Mouse (Mus musculus) C2C12 (cell line): Measurements from ENCODE around the gene Car14. TPM values are rescaled to one million over a fixed set of nuclear protein-coding genes. Genes with fewer than 3 reads are reported as not detected.

ENCODE experiments used
- H3K27me3 ChIP-seq: one replicate; pipeline ENCODE4 v1.6.1; 2011; ENCODE audit not compliant: control insufficient read depth, insufficient read depth, insufficient read length
- H3K36me3 ChIP-seq: one replicate; pipeline ENCODE4 v1.6.1; 2011; ENCODE audit not compliant: control insufficient read depth, insufficient read depth
- H3K4me3 ChIP-seq: one replicate; pipeline ENCODE4 v1.5.1; 2011; ENCODE audit warnings: mild to moderate bottlenecking, control low read depth; ENCODE audit not compliant: poor library complexity, insufficient read depth, severe bottlenecking
- H3K79me2 ChIP-seq: one replicate; pipeline ENCODE4 v1.6.1; 2011; ENCODE audit not compliant: control insufficient read depth, insufficient read depth
- H3K79me3 ChIP-seq: one replicate; pipeline ENCODE4 v1.6.1; 2011; ENCODE audit warnings: low read depth, control low read depth
- H3ac ChIP-seq: one replicate; pipeline ENCODE3; 2011; ENCODE audit warnings: low read depth; ENCODE audit not compliant: control insufficient read depth, insufficient read length
- FOSL1 ChIP-seq: IDR thresholded peaks from one replicate; pipeline ENCODE4 v1.8.0; 2011; ENCODE audit warnings: mild to moderate bottlenecking, low read length; ENCODE audit not compliant: poor library complexity, insufficient read depth, severe bottlenecking
- polyA plus RNA-seq: library from polyadenylated mRNA; unstranded; fragments of >200 nt; fragmentation: generic; extraction: Trizol; gene quantifications from one replicate; pipeline ENCODE4 v1.2.1, GENCODE M21; 2012; ENCODE audit warnings: missing spikeins

Gene Car14
- polyA plus RNA-seq, 1 experiment, result not detected

DNA sequence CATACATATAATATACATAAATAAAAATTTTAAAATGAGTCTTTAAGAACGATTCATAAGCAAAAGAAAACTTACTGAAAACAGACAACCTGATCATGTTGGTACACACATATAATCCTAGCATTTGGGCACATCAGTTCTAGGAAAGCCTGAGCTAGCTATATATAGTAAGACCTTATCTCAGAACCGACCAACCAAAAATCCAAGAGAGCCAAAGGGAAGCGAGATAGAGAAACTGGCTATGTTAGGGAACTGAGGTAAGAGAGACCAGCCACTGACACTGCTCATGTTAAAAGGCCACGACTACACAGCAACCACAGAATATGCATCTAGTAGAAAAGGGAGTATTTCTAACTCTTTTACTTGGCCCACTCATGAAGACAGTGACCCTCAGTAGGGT, 53.9 kb downstream of the Car14 start:
- Histone ChIP-seq H3K36me3 (peaks cover 81% of the 10 kb centered on the region), H3K79me2 (peaks cover 28% of the 10 kb centered on the region), H3ac (no peak overlapping the region), H3K4me3 (no peak overlapping the region), H3K27me3 (no peaks in the 10 kb centered on the region), H3K79me3 (peaks cover 27% of the 10 kb centered on the region)
- TF ChIP-seq FOSL1, result no peak

Other genes starting within 250 kb of the Car14 start
- 46.4 TPM for gene Mcl1, start 245.9 kb downstream of the Car14 start, polyA plus RNA-seq
- gene Adamtsl4, start 216.8 kb downstream of the Car14 start, polyA plus RNA-seq, result 3.1 TPM
- 189 TPM for gene Ecm1, start 165.1 kb downstream of the Car14 start, polyA plus RNA-seq
- 32.8 TPM for gene Tars2, start 144.5 kb downstream of the Car14 start, polyA plus RNA-seq
- gene Rprd2, start 85.8 kb downstream of the Car14 start, polyA plus RNA-seq, result 7.7 TPM
- 26.7 TPM for gene Prpf3, start 48.8 kb downstream of the Car14 start, polyA plus RNA-seq
- gene Mrps21, start 33.2 kb downstream of the Car14 start, polyA plus RNA-seq, result 441 TPM
- gene Ciart, start 22.4 kb downstream of the Car14 start, polyA plus RNA-seq, result 4.4 TPM
- 8.7 TPM for gene BC028528, start 12.7 kb downstream of the Car14 start, polyA plus RNA-seq
- 79.0 TPM for gene Aph1a, start 10.7 kb downstream of the Car14 start, polyA plus RNA-seq
- 66.3 TPM for gene Anp32e, start 24.6 kb upstream of the Car14 start, polyA plus RNA-seq
- gene Plekho1, start 91.3 kb upstream of the Car14 start, polyA plus RNA-seq, result 103 TPM
- gene Vps45, start 153.8 kb upstream of the Car14 start, polyA plus RNA-seq, result 15.6 TPM
- gene Otud7b, start 199.8 kb upstream of the Car14 start, polyA plus RNA-seq, result 12.5 TPM